Mouse (Mus musculus) thymus, adult 18-20 months (tissue): ENCODE results near the gene Gas2l3.
A peak's percentile ranks its signal among the peaks of the same experiment; 100 is the strongest.

Source experiments
- DNase-seq, 2 experiments: peaks; one replicate each; pipeline ENCODE4 v3.0.0; 2022; ENCODE audit warnings: mixed read lengths in 2 of 2

The Gas2l3 gene

DNA sequence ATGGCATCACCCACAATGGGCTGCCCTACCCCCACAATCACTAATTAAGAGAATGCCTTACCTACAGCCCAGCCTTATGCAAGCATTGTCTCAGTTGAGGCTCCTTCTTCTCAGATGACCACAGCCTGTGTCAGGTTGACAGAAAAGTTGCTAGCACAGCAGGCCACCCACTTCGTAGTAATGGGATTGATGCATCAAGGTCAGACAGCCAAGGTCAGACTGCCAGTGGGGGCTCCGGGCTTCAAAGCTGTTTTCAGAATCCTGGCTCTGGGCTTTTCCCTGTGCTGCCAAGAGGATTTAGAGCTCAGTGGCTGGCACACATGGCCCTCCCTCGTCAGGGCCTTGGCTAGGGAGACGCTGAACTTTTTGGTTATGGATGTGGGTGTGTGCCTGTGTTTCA is 51.1 kb downstream of the Gas2l3 start:
- DNase-seq: no peak

DNA sequence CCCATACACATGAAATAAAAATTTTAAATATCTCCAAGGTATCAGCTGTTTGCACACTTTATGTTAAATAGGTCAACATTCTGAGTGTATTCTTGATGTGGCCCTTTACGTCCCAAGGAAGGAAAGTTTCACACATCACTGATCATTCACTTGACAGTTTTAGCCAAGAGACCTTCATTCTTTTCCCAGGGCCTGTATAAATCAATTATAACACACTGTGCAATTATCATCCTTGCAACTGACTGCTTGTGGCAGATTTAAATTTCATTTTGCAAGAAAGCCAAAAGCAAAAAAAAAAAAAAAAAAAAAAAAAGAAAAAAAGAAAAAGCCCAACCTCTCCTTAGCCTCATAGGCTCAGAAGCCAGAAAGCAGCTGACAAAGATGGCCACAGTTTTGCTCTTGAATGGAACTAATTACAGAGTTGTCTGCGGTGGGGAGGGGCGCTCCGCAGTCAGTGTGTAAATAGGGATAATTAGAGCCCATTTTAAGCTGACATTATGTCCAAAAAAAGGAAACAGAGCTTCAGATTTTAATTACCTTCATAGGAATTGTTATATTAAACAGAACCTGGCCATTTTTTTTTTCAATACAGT is 52.1 kb downstream of the Gas2l3 start:
- no peak for DNase-seq

DNA sequence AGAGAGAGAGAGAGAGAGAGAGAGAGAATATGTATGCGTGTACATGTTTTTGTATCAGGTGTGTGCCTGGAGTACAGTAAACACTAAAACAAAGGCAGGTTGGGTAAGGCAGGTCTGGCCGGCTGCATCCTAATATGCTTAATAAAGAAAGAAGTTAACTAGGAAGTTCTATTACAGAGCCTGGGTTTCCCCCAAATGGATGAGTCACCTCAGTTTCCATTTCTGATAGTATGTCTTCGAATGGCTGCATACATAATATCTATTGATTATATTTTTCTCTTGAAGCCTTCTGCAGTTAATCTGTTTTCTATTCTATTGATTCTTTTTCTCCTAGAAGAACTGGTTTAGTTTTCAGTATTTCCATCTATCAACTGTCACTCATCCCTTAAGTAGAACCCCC is 57.3 kb downstream of the Gas2l3 start:
- DNase-seq: no peak

DNA sequence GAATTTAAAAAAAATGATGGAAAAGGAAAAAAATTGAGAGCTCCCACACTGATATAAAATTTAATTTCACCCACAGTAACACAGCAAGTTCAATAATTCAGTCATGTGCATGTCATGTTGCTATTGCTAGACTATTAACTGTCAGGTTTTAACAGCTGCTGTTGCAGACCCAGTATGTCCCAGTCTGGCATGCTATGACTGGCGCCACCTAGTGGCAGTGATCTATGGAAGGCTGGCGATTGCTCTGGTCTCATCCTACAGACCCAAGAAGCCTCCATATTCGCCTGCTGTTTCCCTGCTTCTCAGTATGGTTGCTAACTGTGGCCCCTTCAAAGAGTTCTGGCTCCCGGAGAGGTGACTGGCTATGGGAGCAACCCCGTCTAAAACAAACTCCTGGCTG is 60.3 kb downstream of the Gas2l3 start:
- DNase-seq: peak; percentile 29 to 30

DNA sequence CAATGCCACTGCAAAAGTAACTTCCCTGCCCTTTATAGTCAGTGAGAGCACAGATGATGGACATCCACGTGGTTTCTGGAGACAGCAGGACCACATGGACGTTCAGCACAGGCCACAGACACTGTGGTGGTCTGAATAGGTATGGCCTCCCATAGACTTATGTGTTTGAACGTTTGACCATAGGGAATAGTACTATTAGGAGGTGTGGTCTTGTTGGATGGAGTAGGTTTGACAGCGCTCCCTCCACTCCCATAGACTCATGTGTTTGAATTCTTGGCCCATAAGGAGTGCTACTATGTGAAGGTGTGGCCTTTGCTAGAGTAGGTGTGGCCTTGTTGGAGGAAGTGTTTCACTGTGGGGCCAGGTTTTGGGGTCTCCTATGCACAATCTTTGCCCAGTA is 66.0 kb downstream of the Gas2l3 start:
- no peak for DNase-seq

DNA sequence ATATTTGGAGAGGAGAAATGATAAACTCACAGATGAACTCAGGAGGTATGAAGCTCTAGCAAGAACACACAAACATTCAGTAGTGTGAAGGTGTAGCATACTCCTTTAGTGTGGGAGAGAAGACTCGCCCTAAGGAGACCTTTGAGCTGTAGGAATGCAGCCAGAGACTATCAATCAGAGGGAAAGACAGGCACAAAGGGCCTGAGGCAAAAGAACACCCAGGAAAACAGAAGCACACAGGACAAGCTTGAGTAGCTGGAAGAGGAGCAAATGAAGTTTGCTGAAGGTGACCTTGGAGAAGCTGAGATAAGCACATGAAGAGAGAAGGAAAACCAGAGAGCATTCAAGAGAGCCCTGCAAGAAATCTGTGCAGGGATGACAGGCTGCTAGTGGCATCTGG is 73.7 kb downstream of the Gas2l3 start:
- DNase-seq: no peak

DNA sequence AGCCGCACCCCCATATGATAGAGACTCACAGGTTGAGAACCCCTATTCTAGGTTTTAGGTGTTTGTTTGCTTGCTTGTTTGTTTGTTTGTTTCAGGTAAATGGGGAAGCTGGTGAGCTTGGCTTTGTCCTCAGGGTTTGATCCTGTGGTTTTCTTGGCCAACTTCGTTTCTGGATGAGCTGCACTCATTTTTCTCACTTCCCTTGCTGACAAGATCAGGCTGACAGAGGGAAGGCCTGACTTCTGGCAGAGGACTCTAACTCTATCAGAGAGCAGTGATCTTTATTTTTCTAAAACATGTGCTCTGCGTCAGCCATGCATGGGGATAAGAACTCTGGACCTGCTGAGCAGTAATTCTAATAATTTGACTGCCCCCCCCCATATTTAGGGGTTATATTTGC is 84.8 kb downstream of the Gas2l3 start:
- DNase-seq: no peak
